Mouse (Mus musculus) myocyte (in vitro differentiated cells): Measurements from ENCODE around the gene 9930022D16Rik. TPM values are rescaled to one million over a fixed set of nuclear protein-coding genes. Genes with fewer than 3 reads are reported as not detected.
A peak's percentile ranks its signal among the peaks of the same experiment; 100 is the strongest.

Experiments
- H3K27me3 ChIP-seq: one replicate; pipeline ENCODE4 v1.6.1; 2011; ENCODE audit not compliant: control insufficient read depth, insufficient read depth, insufficient read length
- H3K36me3 ChIP-seq: one replicate; pipeline ENCODE4 v1.6.1; 2011; ENCODE audit not compliant: control insufficient read depth, insufficient read depth
- H3K4me2 ChIP-seq: one replicate; pipeline ENCODE4 v1.6.1; 2011; ENCODE audit warnings: low read depth, control low read depth
- H3K4me3 ChIP-seq: one replicate; pipeline ENCODE4 v1.5.1; 2011; ENCODE audit warnings: mild to moderate bottlenecking, control low read depth, moderate library complexity
- H3K79me2 ChIP-seq: one replicate; pipeline ENCODE4 v1.6.1; 2011; ENCODE audit not compliant: control insufficient read depth, insufficient read depth
- H3ac ChIP-seq: one replicate; pipeline ENCODE4 v1.6.1; 2011; ENCODE audit not compliant: control insufficient read depth, insufficient read length
- CEBPB ChIP-seq: IDR thresholded peaks from 2 replicates; pipeline ENCODE4 v1.6.1; 2011; ENCODE audit warnings: mild to moderate bottlenecking, moderate library complexity; ENCODE audit not compliant: poor library complexity, insufficient read depth, severe bottlenecking
- E2F4 ChIP-seq: IDR thresholded peaks from one replicate; pipeline ENCODE4 v1.6.1; 2011; ENCODE audit warnings: mild to moderate bottlenecking, control low read depth, moderate library complexity; ENCODE audit not compliant: insufficient read depth
- MAX ChIP-seq: IDR thresholded peaks from one replicate; pipeline ENCODE4 v1.6.1; 2011; ENCODE audit warnings: low read depth, mild to moderate bottlenecking, control low read depth
- MYOD1 ChIP-seq, 3 experiments: IDR thresholded peaks; one replicate each; pipeline ENCODE4 v1.6.1; 2011; ENCODE audit warnings: control low read depth in 2 of 3, low read depth in 2 of 3, mild to moderate bottlenecking in 2 of 3, moderate library complexity in 1 of 3; ENCODE audit not compliant: insufficient read length in 2 of 3, control insufficient read depth in 1 of 3
- MYOG ChIP-seq, 3 experiments: IDR thresholded peaks; one replicate each; pipeline ENCODE4 v1.6.1; 2011; ENCODE audit warnings: control low read depth in 2 of 3, low read depth in 2 of 3, mild to moderate bottlenecking in 2 of 3; ENCODE audit not compliant: insufficient read length in 2 of 3, control insufficient read depth in 1 of 3, insufficient read depth in 1 of 3
- POLR2A ChIP-seq: IDR thresholded peaks from one replicate; pipeline ENCODE4 v1.6.1; 2011; ENCODE audit warnings: low read depth, mild to moderate bottlenecking, control low read depth, moderate library complexity; ENCODE audit not compliant: insufficient read length
- POLR2AphosphoS2 ChIP-seq: IDR thresholded peaks from one replicate; pipeline ENCODE4 v1.6.1; 2011; ENCODE audit warnings: low read depth, control low read depth; ENCODE audit not compliant: insufficient read length
- REST ChIP-seq: IDR thresholded peaks from one replicate; pipeline ENCODE4 v1.6.1; 2011; ENCODE audit warnings: mild to moderate bottlenecking, control low read depth, moderate library complexity; ENCODE audit not compliant: insufficient read depth, insufficient read length
- SRF ChIP-seq: IDR thresholded peaks from one replicate; pipeline ENCODE4 v1.6.1; 2011; ENCODE audit warnings: low read depth; ENCODE audit not compliant: control insufficient read depth, insufficient read length
- TCF12 ChIP-seq: IDR thresholded peaks from one replicate; pipeline ENCODE4 v1.6.1; 2011; ENCODE audit warnings: mild to moderate bottlenecking, control low read depth; ENCODE audit not compliant: poor library complexity, insufficient read depth, severe bottlenecking
- TCF3 ChIP-seq: IDR thresholded peaks from one replicate; pipeline ENCODE4 v1.6.1; 2011; ENCODE audit warnings: low read depth, control low read depth; ENCODE audit not compliant: insufficient read length
- USF1 ChIP-seq: IDR thresholded peaks from one replicate; pipeline ENCODE4 v1.6.1; 2011; ENCODE audit warnings: low read depth, mild to moderate bottlenecking, control low read depth, moderate library complexity
- polyA plus RNA-seq: library from polyadenylated mRNA; unstranded; fragments of >200 nt; fragmentation: generic; extraction: Trizol; gene quantifications from one replicate; pipeline ENCODE4 v1.2.1, GENCODE M21; 2012; ENCODE audit warnings: missing spikeins

Gene 9930022D16Rik
- polyA plus RNA-seq, result not detected

DNA sequence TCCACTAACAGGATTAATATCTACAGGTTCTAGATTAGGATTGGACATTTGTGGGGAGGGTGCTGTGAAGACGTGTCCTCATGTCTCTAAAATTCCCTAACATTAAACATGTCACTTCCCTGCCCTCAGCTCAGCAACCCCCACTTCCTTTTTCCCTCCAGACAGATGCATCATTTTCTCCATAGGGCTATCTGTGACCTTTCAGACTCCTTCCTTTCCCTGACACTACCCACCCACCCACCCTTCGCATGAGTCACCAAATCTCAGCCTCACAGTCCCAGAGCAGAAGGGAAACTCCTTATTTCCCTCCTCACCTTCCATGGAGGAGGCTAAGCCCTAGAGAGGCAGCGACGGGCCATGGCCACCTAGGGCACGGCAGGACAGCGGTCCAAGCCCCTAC, at the start of gene 9930022D16Rik:
9930022D16Rik (plus strand) TSS at position 301 of the 400 bp plus-strand sequence.
- Histone ChIP-seq H3ac (no peak within 1 kb of the TSS), H3K27me3 (no peaks in the 10 kb centered on the region), H3K4me3 (no peak within 1 kb of the TSS), H3K4me2 (no peak within 1 kb of the TSS), H3K36me3 (no peaks in the 10 kb centered on the region), H3K79me2 (no peaks in the 10 kb centered on the region)
- TF ChIP-seq USF1 (no peak), REST (no peak), TCF3 (no peak), POLR2A (no peak), CEBPB (no peak)

- peak overlapping the region; percentile 80 for H3K4me3 ChIP-seq
- peaks cover 64% of the 10 kb centered on the region for H3K79me2 ChIP-seq
- H3K36me3 ChIP-seq, result peaks cover 8% of the 10 kb centered on the region
- TF ChIP-seq REST (no peak), POLR2AphosphoS2 (no peak), CEBPB (no peak), TCF3 (no peak), USF1 (no peak), TCF12 (no peak), E2F4 (no peak), MYOG (IDR thresholded peaks at IDR 0.05; ENCODE audit: control insufficient read depth in 1 of 3, insufficient read depth in 1 of 3, insufficient read length in 2 of 3, low read depth in 2 of 3) (no peak), MYOD1 (IDR thresholded peaks at IDR 0.05; ENCODE audit: control insufficient read depth in 1 of 3, insufficient read length in 2 of 3, low read depth in 2 of 3) (no peak), MAX (no peak), POLR2A (no peak), SRF (no peak)
- no peak overlapping the region for H3ac ChIP-seq
- H3K4me2 ChIP-seq, result peak overlapping the region; percentile 81
- H3K27me3 ChIP-seq, result no peaks in the 10 kb centered on the region
Observed at GRCm38 (mm10) chr11:109364337-109364736, 49.4 kb upstream of the 9930022D16Rik start.

DNA sequence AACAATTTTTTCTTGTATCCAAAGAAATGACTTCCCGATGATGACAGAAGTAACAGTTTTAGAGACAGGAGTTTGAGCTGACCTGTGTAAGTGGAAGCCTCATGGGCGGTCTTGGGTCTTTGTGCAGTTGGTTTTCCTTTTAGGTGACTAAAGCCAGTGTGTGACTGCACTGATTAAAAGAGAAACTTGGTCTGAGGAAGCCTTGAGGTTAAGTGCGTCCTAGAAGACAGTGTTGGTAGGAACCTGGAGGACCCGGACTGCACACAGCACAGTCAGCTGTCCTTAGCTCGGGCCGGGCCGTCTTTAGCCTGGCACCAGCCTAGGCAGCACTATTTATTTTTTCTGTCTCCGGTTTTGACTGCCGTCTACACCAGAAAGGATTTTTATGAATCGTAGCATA, 48.8 kb upstream of the 9930022D16Rik start:
- peaks cover 8% of the 10 kb centered on the region for H3K36me3 ChIP-seq
- H3ac ChIP-seq, result no peak overlapping the region
- peaks cover 69% of the 10 kb centered on the region for H3K79me2 ChIP-seq
- TF ChIP-seq MYOG (IDR thresholded peaks at IDR 0.05; ENCODE audit: control insufficient read depth in 1 of 3, insufficient read depth in 1 of 3, insufficient read length in 2 of 3, low read depth in 2 of 3) (no peak), SRF (no peak), TCF3 (no peak), CEBPB (no peak), POLR2A (no peak), TCF12 (no peak), REST (no peak), MYOD1 (IDR thresholded peaks at IDR 0.05; ENCODE audit: control insufficient read depth in 1 of 3, insufficient read length in 2 of 3, low read depth in 2 of 3) (no peak), POLR2AphosphoS2 (no peak), MAX (no peak), USF1 (no peak), E2F4 (no peak)
- H3K4me3 ChIP-seq, result peak overlapping the region; percentile 80
- H3K4me2 ChIP-seq, result peak overlapping the region; percentile 81
- no peaks in the 10 kb centered on the region for H3K27me3 ChIP-seq

- Histone ChIP-seq H3K4me2 (peak overlapping the region; percentile 81), H3K36me3 (peaks cover 8% of the 10 kb centered on the region), H3K79me2 (peaks cover 78% of the 10 kb centered on the region), H3K27me3 (no peaks in the 10 kb centered on the region), H3K4me3 (peak overlapping the region; percentile 80), H3ac (no peak overlapping the region)
- TF ChIP-seq POLR2A (no peak), SRF (no peak), USF1 (no peak), REST (no peak), MYOD1 (IDR thresholded peaks at IDR 0.05; ENCODE audit: control insufficient read depth in 1 of 3, insufficient read length in 2 of 3, low read depth in 2 of 3) (no peak), TCF3 (no peak), TCF12 (no peak), E2F4 (no peak), CEBPB (no peak), POLR2AphosphoS2 (no peak), MAX (no peak), MYOG (IDR thresholded peaks at IDR 0.05; ENCODE audit: control insufficient read depth in 1 of 3, insufficient read depth in 1 of 3, insufficient read length in 2 of 3, low read depth in 2 of 3) (no peak)
Observed at GRCm38 (mm10) chr11:109365818-109366217, 47.9 kb upstream of the 9930022D16Rik start.

DNA sequence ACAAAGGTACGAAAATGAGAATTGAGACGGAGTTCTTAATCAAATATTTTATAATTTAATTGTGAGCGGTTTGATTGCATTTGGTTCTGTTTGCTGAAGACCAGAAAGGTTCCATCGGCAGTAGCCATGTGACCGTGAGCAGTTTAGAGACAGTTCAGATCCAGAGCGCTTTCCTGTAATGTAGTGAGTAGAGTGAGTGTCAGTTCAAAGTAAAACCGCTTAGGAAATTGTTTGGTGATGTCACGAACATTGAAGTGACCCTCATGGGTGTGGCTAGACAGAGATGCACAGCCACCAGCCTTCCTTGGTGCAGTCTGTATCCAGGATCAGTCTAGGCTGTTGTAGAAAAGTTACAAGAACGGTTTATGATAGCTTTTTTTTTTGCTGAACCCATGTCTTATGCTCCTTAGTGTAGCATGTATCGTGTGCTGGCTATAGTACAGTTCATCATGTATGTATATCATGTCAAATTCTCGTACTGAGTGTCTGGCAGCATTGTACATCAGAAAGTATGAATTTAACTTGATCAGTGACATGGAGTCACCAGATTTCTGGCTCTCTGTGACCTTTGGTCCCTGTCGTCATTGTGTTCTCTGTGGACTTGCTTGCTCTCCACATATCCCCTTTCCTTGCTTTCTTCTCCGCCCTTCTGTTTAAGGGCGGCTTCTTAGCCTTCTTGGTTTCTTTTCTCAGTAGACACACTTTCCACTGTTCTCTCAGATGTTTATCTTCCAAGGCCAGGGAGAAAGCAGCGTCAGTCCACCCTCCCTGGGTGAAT, 46.7 kb upstream of the 9930022D16Rik start:
- Histone ChIP-seq H3K4me3 (no peak overlapping the region), H3ac (no peak overlapping the region), H3K79me2 (peaks cover 90% of the 10 kb centered on the region), H3K36me3 (peaks cover 8% of the 10 kb centered on the region), H3K27me3 (no peaks in the 10 kb centered on the region), H3K4me2 (no peak overlapping the region)
- TF ChIP-seq E2F4, result no peak
- TF ChIP-seq MYOD1 (IDR thresholded peaks at IDR 0.05; ENCODE audit: control insufficient read depth in 1 of 3, insufficient read length in 2 of 3, low read depth in 2 of 3), result no peak
- TF ChIP-seq POLR2A, result no peak
- TF ChIP-seq MAX, result no peak
- TF ChIP-seq TCF3, result no peak
- TF ChIP-seq MYOG (IDR thresholded peaks at IDR 0.05; ENCODE audit: control insufficient read depth in 1 of 3, insufficient read depth in 1 of 3, insufficient read length in 2 of 3, low read depth in 2 of 3), result no peak
- TF ChIP-seq TCF12, result no peak
- no peak for TF ChIP-seq USF1
- TF ChIP-seq SRF, result no peak
